Mouse (Mus musculus): Measurements from ENCODE around the gene Pepd.

- TF ChIP-seq MXI1 (IDR thresholded peaks at IDR 0.05; ENCODE audit: low read depth, low read length) (no peak), MAFK (IDR thresholded peaks at IDR 0.05; ENCODE audit: borderline replicate concordance, low read depth, low read length) (no peak)
Measured at GRCm38 (mm10) chr7:34913956-34914355, 1.8 kb downstream of the Pepd start.

Data from MEL (cell line).